21 mouse cellular contexts compared by ENCODE assay signal in genomic region chr10:99573997-99574396, GRCm38 (mm10).
DNase-seq lines count a peak whose midpoint lies in the region; ATAC-seq lines count a peak whose summit lies in the region.
"Had no signal": no experiment of that assay in that cellular context is flagged by ENCODE, and none has a peak within 500 bp of the region (broad histone marks: within the 10 kb centered on the region; RNA-seq: fewer than 3 reads in every experiment).

No protein-coding gene starts in this region.

- no peak for ATAC-seq in heart, embryonic 13.5 days (ENCODE audit: extremely low read depth, insufficient number of reproducible peaks, low FRiP score, low TSS enrichment)
- ATAC-seq in intestine, embryonic 15.5 days = peak; percentile 68
- no peak for ATAC-seq in frontal cortex, adult (ENCODE audit: low TSS enrichment)
- ATAC-seq: forebrain, embryonic 14.5 days had no signal

- no peaks in the 10 kb centered on the region for H3K27me3 ChIP-seq in heart, embryonic 13.5 days (replicated peaks)
- H3K27me3 ChIP-seq in intestine, embryonic 15.5 days (replicated peaks) = no peaks in the 10 kb centered on the region
- H3K27me3 ChIP-seq: embryonic facial prominence, embryonic 13.5 days; limb, embryonic 12.5 days; liver, embryonic 13.5 days; lung, embryonic 15.5 days; megakaryocyte, embryonic 14.5 days had no signal

- H3K4me3 ChIP-seq in heart, embryonic 13.5 days = no peak overlapping the region
- H3K4me3 ChIP-seq in intestine, embryonic 15.5 days (replicated peaks) = no peak overlapping the region
- H3K4me3 ChIP-seq: embryonic facial prominence, embryonic 13.5 days; limb, embryonic 12.5 days; liver, embryonic 13.5 days; lung, embryonic 15.5 days; megakaryocyte, embryonic 14.5 days; myocyte had no signal

- no peak for DNase-seq in heart, adult 9 months (ENCODE audit: low spot score in 2 of 2)
- peak; percentile 11 to 13 for DNase-seq in urinary bladder, adult 18-20 months (ENCODE audit: low spot score in 2 of 2)
- no peak for DNase-seq in urinary bladder, postnatal 4 days (ENCODE audit: low spot score in 2 of 2)
- peak; percentile 17 for DNase-seq in yolk sac, embryonic 10.5 days (ENCODE audit: low spot score)
- DNase-seq: adrenal gland, postnatal 14 days; cerebellum, adult 9-11 months; heart, postnatal 10 days; kidney, adult 2 months; kidney, postnatal 10 days; liver, embryonic 13.5 days; midbrain, embryonic 14.5 days had no signal

- H3K4me1 ChIP-seq in heart, embryonic 13.5 days = peaks cover 18% of the 10 kb centered on the region
- H3K4me1 ChIP-seq in intestine, embryonic 15.5 days (replicated peaks) = no peaks in the 10 kb centered on the region
- H3K4me1 ChIP-seq: liver, embryonic 13.5 days had no signal

- H3K36me3 ChIP-seq in heart, embryonic 13.5 days = no peaks in the 10 kb centered on the region
- H3K36me3 ChIP-seq in intestine, embryonic 15.5 days = no peaks in the 10 kb centered on the region
- H3K36me3 ChIP-seq: embryonic facial prominence, embryonic 13.5 days; limb, embryonic 12.5 days; liver, embryonic 13.5 days; lung, embryonic 15.5 days had no signal

- H3K9ac ChIP-seq in heart, embryonic 13.5 days = no peak overlapping the region
- H3K9ac ChIP-seq in intestine, embryonic 15.5 days = no peak overlapping the region
- H3K9ac ChIP-seq: embryonic facial prominence, embryonic 13.5 days; hindbrain, embryonic 14.5 days; limb, embryonic 12.5 days; liver, embryonic 13.5 days; lung, embryonic 15.5 days had no signal

- H3K9me3 ChIP-seq in heart, embryonic 13.5 days = no peaks in the 10 kb centered on the region
- H3K9me3 ChIP-seq in intestine, embryonic 15.5 days = no peaks in the 10 kb centered on the region
- H3K9me3 ChIP-seq: embryonic facial prominence, embryonic 13.5 days; limb, embryonic 12.5 days; liver, embryonic 13.5 days; lung, embryonic 15.5 days; megakaryocyte, embryonic 14.5 days had no signal

- 48% methylated on average over 14 of the region's 14 CpGs for whole genome bisulfite sequencing in heart, embryonic 13.5 days
- WGBS in intestine, embryonic 15.5 days = 55% methylated on average over 14 of the region's 14 CpGs

- H3K27ac ChIP-seq in heart, embryonic 13.5 days (replicated peaks) = no peak overlapping the region
- H3K27ac ChIP-seq in intestine, embryonic 15.5 days = no peak overlapping the region
- H3K27ac ChIP-seq: embryonic facial prominence, embryonic 13.5 days; limb, embryonic 12.5 days; liver, embryonic 13.5 days; lung, embryonic 15.5 days had no signal

- peak overlapping the region; percentile 18; the same call in 1 of the 2 replicates for H3K4me2 ChIP-seq in heart, embryonic 13.5 days
- H3K4me2 ChIP-seq in intestine, embryonic 15.5 days (replicated peaks) = no peak overlapping the region
- H3K4me2 ChIP-seq: embryonic facial prominence, embryonic 13.5 days; hindbrain, embryonic 14.5 days; limb, embryonic 12.5 days; liver, embryonic 13.5 days; lung, embryonic 15.5 days had no signal

Comparison
In these comparisons a context has a peak if more than half of its experiments do, and no peak if none do; other contexts are left out.
1. DNase-seq: peak in urinary bladder, adult 18-20 months (2 of 2) and yolk sac, embryonic 10.5 days (single experiment); none in heart, adult 9 months (0 of 2) and urinary bladder, postnatal 4 days (0 of 2).